ENCODE assay signal across 1 mouse cellular context in the genomic region with DNA sequence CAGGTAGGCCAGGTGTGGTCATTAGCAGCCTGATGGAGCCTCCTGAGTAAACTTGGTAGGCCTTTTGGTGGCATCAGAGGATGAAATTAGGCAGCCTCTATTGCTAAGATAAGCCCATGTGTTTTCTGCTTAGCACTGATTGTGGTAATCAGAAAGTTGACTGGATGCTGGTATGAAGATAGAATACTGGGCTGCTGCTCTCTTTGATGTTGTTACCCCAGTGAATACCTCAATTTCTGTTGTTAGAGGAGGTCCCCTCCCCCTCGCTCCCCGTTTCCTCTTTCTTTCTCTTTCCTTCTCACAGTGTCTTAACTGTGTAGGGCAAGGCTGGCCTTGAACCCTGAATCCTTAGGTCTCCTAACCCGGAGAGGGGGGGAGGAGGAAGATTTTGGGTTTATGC.
TF ChIP-seq lines count a peak whose summit lies in the region.

No protein-coding gene starts in this region.

TF ChIP-seq in MEL, 35 proteins besides CTCF, POLR2A, EP300 and RAD21 (continued from another document):
- no peak for TF ChIP-seq UBTF (IDR thresholded peaks at IDR 0.05; ENCODE audit: borderline replicate concordance, insufficient read depth, low read depth, low read length)
- TF ChIP-seq TCF12 (IDR thresholded peaks at IDR 0.05; ENCODE audit: low read depth, low read length) = peak; percentile 91
- TF ChIP-seq ZNF384 (IDR thresholded peaks at IDR 0.05; ENCODE audit: low read depth, low read length) = no peak
- TF ChIP-seq MAZ (IDR thresholded peaks at IDR 0.05; ENCODE audit: low read depth, low read length) = no peak
- no peak for TF ChIP-seq POLR2AphosphoS5 (IDR thresholded peaks at IDR 0.05; ENCODE audit: borderline replicate concordance, low read depth, low read length)
- peak; percentile 44; the same call in 1 of the 2 replicates for TF ChIP-seq MAX (IDR thresholded peaks at IDR 0.05; ENCODE audit: low read length)
- TF ChIP-seq ZMIZ1 (IDR thresholded peaks at IDR 0.05; ENCODE audit: low read depth, low read length) = no peak
- no peak for TF ChIP-seq SMC3 (IDR thresholded peaks at IDR 0.05; ENCODE audit: low read depth, low read length)
- peak; percentile 80 for TF ChIP-seq TAL1 (IDR thresholded peaks at IDR 0.05; ENCODE audit: low read length)
- TF ChIP-seq ZC3H11A (IDR thresholded peaks at IDR 0.05; ENCODE audit: low read depth, low read length) = no peak
- TF ChIP-seq ZKSCAN1 (IDR thresholded peaks at IDR 0.05; ENCODE audit: low read depth, low read length) = no peak
- no peak for TF ChIP-seq E2F4 (IDR thresholded peaks at IDR 0.05; ENCODE audit: borderline replicate concordance, low read depth, low read length)
- TF ChIP-seq TBP (IDR thresholded peaks at IDR 0.05; ENCODE audit: low read depth, low read length) = no peak
- no peak for TF ChIP-seq HCFC1 (IDR thresholded peaks at IDR 0.05; ENCODE audit: low read depth, low read length)
- peak; percentile 30; the same call in 1 of the 2 replicates for TF ChIP-seq SIN3A (IDR thresholded peaks at IDR 0.05; ENCODE audit: low read length)
- peak; percentile 76 for TF ChIP-seq ETS1 (IDR thresholded peaks at IDR 0.05; ENCODE audit: low read depth, low read length)
- no peak for TF ChIP-seq GABPA (IDR thresholded peaks at IDR 0.05; ENCODE audit: low read depth, low read length)
- TF ChIP-seq POLR2AphosphoS2 (IDR thresholded peaks at IDR 0.05; ENCODE audit: low read length) = no peak
- no peak for TF ChIP-seq CHD1 (IDR thresholded peaks at IDR 0.05; ENCODE audit: low read depth, low read length)
TF ChIP-seq in MEL: peak in this region for 8.
